Mouse (Mus musculus) intestine, postnatal 0 days (tissue): ENCODE measurements around the gene Ackr4. TPM values are rescaled to one million over a fixed set of nuclear protein-coding genes. Genes with fewer than 3 reads are reported as not detected.
A peak's percentile ranks its signal among the peaks of the same experiment; 100 is the strongest.

Experiments
- ATAC-seq: fragments of 200-750 bp; cut with Nextera tagmentation; 2 replicates; pipeline ENCODE4 v1.8.0; 2017; ENCODE audit warnings: mild to moderate bottlenecking, moderate TSS enrichment, moderate library complexity
- H3K27ac ChIP-seq: fragments of 300-500 bp; sonication (generic); 2 replicates; pipeline ENCODE4 v1.5.1; 2014; ENCODE audit warnings: mild to moderate bottlenecking, low read depth, low read length, moderate library complexity
- H3K27me3 ChIP-seq: fragments of 300-500 bp; sonication (generic); replicated peaks from 2 replicates; pipeline ENCODE4 v1.6.1; 2014; ENCODE audit warnings: low read length, mixed read lengths; ENCODE audit not compliant: control insufficient read depth, insufficient read depth
- H3K36me3 ChIP-seq: fragments of 300-500 bp; sonication (generic); 2 replicates; pipeline ENCODE4 v1.6.1; 2014; ENCODE audit warnings: mild to moderate bottlenecking, moderate library complexity; ENCODE audit not compliant: control insufficient read depth, insufficient read depth
- H3K4me1 ChIP-seq: fragments of 300-500 bp; sonication (generic); replicated peaks from 2 replicates; pipeline ENCODE4 v1.6.1; 2014; ENCODE audit warnings: antibody characterized with exemption, low read length, mixed read lengths; ENCODE audit not compliant: control insufficient read depth, insufficient read depth
- H3K4me2 ChIP-seq: fragments of 300-500 bp; sonication (generic); replicated peaks from 2 replicates; pipeline ENCODE4 v1.6.1; 2014; ENCODE audit warnings: low read depth, mild to moderate bottlenecking, moderate library complexity
- H3K4me3 ChIP-seq: fragments of 300-500 bp; sonication (generic); 2 replicates; pipeline ENCODE4 v1.5.1; 2014; ENCODE audit warnings: low read depth, low read length
- H3K9ac ChIP-seq: fragments of 300-500 bp; sonication (generic); 2 replicates; pipeline ENCODE4 v1.6.1; 2014; ENCODE audit warnings: mild to moderate bottlenecking, low read depth, low read length
- H3K9me3 ChIP-seq: fragments of 300-500 bp; sonication (generic); 2 replicates; pipeline ENCODE4 v1.6.1; 2016; ENCODE audit warnings: mixed run types; ENCODE audit not compliant: control insufficient read depth
- CTCF ChIP-seq: sonication (generic); IDR thresholded peaks from 2 replicates; pipeline ENCODE4 v1.5.1; 2016; ENCODE audit warnings: low read depth, mild to moderate bottlenecking, control low read depth, antibody characterized with exemption, moderate library complexity
- WGBS: fragments of 180-500 bp; shearing (Covaris S2); extraction: QIAGEN DNeasy Blood & Tissue Kit; methylation state at CpG from one replicate; pipeline ENCODE4 v1.1.7; 2014; 5-methylcytosine and 5-hydroxymethylcytosine counted together
- polyA plus RNA-seq: library from polyadenylated mRNA; unstranded; fragments of >200 nt; fragmentation: Nextera tagmentation; extraction: Ambion mirVana; gene quantifications from 2 replicates; pipeline ENCODE4 v1.2.1, GENCODE M21; 2015

Ackr4 gene
- polyA plus RNA-seq, 1 experiment from 2014 or later, result 7.0 TPM

- H3K9me3 ChIP-seq, result no peaks in the 10 kb centered on the region
- no peaks in the 10 kb centered on the region for H3K27me3 ChIP-seq
- WGBS, result 73% methylated on average over 2 of the region's 2 CpGs
- H3K4me2 ChIP-seq, result no peak within 1 kb of the TSS
- H3K36me3 ChIP-seq, result peaks cover 18% of the 10 kb centered on the region; the same call in 1 of the 2 replicates
- no peak for ATAC-seq
- TF ChIP-seq CTCF, result no peak
- no peak within 1 kb of the TSS for H3K4me3 ChIP-seq
- H3K4me1 ChIP-seq, result no peaks in the 10 kb centered on the region
- H3K9ac ChIP-seq, result no peak within 1 kb of the TSS
- H3K27ac ChIP-seq, result no peak within 1 kb of the TSS
Measured at GRCm38 (mm10) chr9:104040362-104040761, 86.4 kb downstream of the Ackr4 start, which contains the start of gene Gm28305. Gene Gm28305 (plus strand): TSS chr9:104040662.

GRCm38 (mm10) chr9:104039742-104040141 is 87.0 kb downstream of the Ackr4 start:
- Histone ChIP-seq H3K27me3 (no peaks in the 10 kb centered on the region), H3K36me3 (peaks cover 18% of the 10 kb centered on the region; the same call in 1 of the 2 replicates), H3K4me2 (no peak overlapping the region), H3K9me3 (no peaks in the 10 kb centered on the region), H3K4me3 (no peak overlapping the region), H3K9ac (no peak overlapping the region), H3K27ac (no peak overlapping the region), H3K4me1 (no peaks in the 10 kb centered on the region)
- 82% methylated on average over 4 of the region's 4 CpGs for WGBS
- TF ChIP-seq CTCF, result no peak
- ATAC-seq, result no peak

- Histone ChIP-seq H3K4me1 (no peaks in the 10 kb centered on the region), H3K27ac (no peak overlapping the region), H3K36me3 (peaks cover 18% of the 10 kb centered on the region; the same call in 1 of the 2 replicates), H3K4me2 (no peak overlapping the region), H3K9me3 (no peaks in the 10 kb centered on the region), H3K9ac (no peak overlapping the region), H3K4me3 (no peak overlapping the region), H3K27me3 (no peaks in the 10 kb centered on the region)
- no peak for ATAC-seq
- WGBS, result 90% methylated on average over 21 of the region's 21 CpGs
- no peak for TF ChIP-seq CTCF
Measured at GRCm38 (mm10) chr9:104039031-104039695, 87.6 kb downstream of the Ackr4 start.

GRCm38 (mm10) chr9:104038266-104038665 is 88.5 kb downstream of the Ackr4 start:
- Histone ChIP-seq H3K4me2 (no peak overlapping the region), H3K36me3 (peaks cover 18% of the 10 kb centered on the region; the same call in 1 of the 2 replicates), H3K4me3 (no peak overlapping the region), H3K27ac (no peak overlapping the region), H3K4me1 (no peaks in the 10 kb centered on the region), H3K9me3 (no peaks in the 10 kb centered on the region), H3K27me3 (no peaks in the 10 kb centered on the region), H3K9ac (no peak overlapping the region)
- 88% methylated on average over 13 of the region's 13 CpGs for WGBS
- no peak for TF ChIP-seq CTCF
- ATAC-seq, result no peak

- Histone ChIP-seq H3K9me3 (no peaks in the 10 kb centered on the region), H3K27ac (no peak overlapping the region), H3K4me3 (no peak overlapping the region), H3K36me3 (peaks cover 18% of the 10 kb centered on the region; the same call in 1 of the 2 replicates), H3K4me1 (no peaks in the 10 kb centered on the region), H3K27me3 (no peaks in the 10 kb centered on the region), H3K4me2 (no peak overlapping the region), H3K9ac (no peak overlapping the region)
- TF ChIP-seq CTCF, result peak; percentile 90
- ATAC-seq, result peak; percentile 53; the same call in 1 of the 2 replicates
- 50% methylated on average over 24 of the region's 24 CpGs for WGBS
Measured at GRCm38 (mm10) chr9:104035261-104036015, 91.3 kb downstream of the Ackr4 start.

GRCm38 (mm10) chr9:104034718-104035117 is 92.0 kb downstream of the Ackr4 start:
- no peak for TF ChIP-seq CTCF

More at GRCm38 (mm10) chr9:104034718-104035117, 92.0 kb downstream of the Ackr4 start:
- H3K4me1 ChIP-seq, result no peaks in the 10 kb centered on the region
- H3K27ac ChIP-seq, result no peak overlapping the region
- no peak for ATAC-seq
- H3K9ac ChIP-seq, result no peak overlapping the region
- 76% methylated on average over 6 of the region's 6 CpGs for WGBS
- H3K36me3 ChIP-seq, result peaks cover 22% of the 10 kb centered on the region; the same call in 1 of the 2 replicates
- H3K4me2 ChIP-seq, result no peak overlapping the region
- H3K4me3 ChIP-seq, result no peak overlapping the region
- H3K9me3 ChIP-seq, result no peaks in the 10 kb centered on the region
- no peaks in the 10 kb centered on the region for H3K27me3 ChIP-seq
